Mouse (Mus musculus) gonadal fat pad, adult 2 months (tissue): ENCODE measurements around the gene Hfe2. TPM values are rescaled to one million over a fixed set of nuclear protein-coding genes. Genes with fewer than 3 reads are reported as not detected.
"Not testable (repeated sequence)": the region's sequence is repeated elsewhere in the genome, so short reads cannot be mapped to it uniquely, and the experiment has no call there.

Experiments
- DNase-seq: peaks from one replicate; pipeline ENCODE4 v3.0.0-alpha.2; 2012; ENCODE audit warnings: low read depth
- polyA plus RNA-seq: library from polyadenylated mRNA; depleted of rRNA; stranded (reverse); fragments of >200 nt; gene quantifications from 2 replicates; pipeline ENCODE4 v1.2.3, GENCODE M21; 2012

Gene Hfe2
- polyA plus RNA-seq, 1 experiment = 0.55 TPM

DNA sequence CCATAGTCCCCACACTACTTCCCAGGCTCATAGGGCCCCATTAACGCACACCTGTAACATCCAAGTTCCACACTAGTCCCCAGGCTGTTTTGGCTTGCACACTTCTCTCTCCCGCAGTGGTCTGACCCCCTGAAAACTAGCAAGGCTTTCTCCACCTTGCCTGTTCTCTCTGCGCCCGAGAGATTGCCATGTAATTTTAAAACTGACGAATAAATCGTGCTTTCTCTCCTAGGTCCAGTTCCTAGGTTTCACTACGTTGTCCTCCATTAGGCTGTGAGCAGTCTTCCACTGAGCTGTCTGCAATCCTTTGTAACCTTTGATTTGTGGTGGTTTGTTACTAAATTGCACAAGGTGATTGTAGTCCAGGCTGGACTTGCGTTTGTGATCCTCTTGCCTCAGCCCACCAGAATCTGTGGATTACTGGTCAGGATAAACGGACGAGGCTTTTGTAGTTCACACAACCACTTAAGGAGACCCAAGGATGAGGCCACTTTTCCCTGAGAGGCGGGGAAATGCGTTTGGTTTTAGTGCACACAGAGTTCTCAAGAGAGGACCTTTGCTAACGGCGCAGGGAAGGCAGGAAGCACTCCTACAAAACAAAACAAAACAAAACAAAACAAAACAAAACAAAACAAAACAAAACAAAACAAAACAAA, 28.2 kb upstream of the Hfe2 start:
- not testable (repeated sequence) for DNase-seq

DNA sequence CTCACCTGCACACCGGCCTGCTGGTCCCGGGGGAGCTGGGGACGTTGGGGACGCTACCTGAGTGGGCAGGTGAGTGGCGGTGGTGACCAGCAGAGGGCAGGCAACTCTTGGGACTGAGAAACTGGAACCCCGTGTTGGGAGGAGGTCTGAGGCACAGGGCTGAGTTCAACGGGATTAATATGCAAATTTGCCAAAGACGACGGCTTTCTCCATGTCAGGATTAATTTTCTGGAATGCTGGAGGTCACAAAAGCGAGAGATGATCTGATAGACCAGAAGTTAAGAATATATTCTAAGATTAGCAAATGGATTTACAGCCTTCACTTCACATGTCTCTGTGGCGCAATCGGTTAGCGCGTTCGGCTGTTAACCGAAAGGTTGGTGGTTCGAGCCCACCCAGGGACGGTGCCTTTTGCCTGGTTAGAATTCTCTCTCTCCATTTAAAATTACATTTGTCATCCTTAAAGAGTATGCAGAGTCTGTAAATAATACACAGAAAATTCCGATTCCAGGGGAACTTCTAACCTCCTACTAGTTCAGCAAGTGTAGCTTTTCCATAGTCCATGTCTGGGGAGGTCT, 27.4 kb upstream of the Hfe2 start:
- no peak for DNase-seq

DNA sequence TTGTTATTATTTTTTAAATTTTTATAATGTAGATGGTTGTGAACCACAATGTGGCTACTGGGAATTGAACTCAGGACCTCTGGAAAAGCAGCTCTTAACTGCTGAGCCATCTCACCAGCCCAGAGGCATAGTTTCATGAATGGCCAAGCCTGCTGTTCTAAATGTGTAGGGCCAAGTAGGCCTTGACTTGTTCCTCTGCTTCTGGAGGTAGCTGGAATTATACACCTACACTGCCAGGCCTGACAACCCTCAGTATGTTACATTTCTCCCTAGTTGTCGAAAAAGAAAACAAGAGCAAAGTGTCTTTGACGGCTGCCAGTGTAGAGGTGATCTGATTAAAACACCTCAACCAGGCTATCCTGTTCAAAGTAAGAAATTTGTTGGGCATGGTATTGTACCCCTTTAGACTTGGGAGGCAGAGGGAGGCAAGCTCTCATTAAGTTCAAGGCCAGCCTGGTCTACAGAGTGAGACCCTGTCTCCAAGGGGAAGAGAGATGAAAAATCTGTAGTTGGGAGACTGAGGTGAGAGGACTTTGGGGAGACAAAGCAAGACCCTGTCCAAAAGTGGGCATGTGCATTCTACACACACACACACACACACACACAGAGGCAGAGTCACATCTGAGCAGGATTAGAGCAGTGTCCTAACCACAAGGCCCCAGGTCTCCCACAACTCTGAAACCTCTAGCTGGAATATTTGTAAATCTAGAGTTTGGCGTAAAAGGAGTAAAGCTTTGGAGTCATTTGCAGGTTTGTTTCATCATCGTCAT, 26.3 kb upstream of the Hfe2 start:
- DNase-seq = no peak

DNA sequence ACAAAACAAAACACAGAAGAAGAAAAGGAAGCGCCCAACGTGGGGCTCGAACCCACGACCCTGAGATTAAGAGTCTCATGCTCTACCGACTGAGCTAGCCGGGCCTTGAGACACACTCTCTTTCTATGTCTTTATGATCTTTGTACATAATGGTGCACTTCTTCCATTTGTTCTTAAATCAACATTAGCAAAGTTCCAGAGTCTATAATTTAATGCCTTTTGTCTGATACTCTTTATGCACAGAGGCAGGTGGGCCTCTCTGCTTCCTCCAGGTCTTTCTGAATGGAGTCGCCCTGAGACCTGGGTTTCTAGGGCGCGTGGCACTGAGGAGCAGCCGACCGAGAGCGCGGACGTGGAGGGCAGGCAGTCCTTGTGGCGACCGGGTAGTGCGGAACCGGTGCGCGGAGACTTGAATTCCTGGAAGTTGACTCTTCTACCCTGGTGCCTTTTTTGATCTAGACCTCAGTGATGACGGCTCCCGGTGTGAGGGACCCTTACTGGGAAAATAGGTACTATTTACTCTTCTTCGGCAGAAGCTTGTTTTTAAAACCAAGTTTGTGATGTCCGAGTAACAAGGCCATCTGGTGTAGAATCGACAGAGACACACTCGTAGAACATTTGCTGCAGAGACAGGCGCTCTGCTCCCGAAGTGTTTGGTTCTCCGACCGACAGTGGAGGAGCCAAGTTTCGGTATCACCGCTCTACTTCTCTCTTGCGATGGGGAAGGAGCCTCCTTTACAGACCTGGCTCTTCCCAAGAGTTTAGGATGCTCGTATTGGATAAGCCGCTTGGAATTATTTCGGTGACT, 25.3 kb upstream of the Hfe2 start:
- DNase-seq = no peak

DNA sequence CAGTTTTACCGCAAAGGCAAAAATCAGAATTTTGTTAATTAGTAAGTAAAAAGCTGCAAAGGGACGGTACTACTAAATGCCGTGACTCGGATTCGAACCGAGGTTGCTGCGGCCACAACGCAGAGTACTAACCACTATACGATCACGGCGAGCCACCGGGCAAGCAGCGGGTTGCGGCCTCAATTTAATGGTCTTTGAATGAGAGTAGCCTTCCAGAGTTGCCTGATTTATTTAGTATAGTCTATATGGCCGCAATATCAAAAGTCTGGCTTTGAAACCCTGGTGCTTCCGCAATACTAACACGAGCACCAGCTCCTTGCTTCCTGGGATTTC, 24.7 kb upstream of the Hfe2 start:
- no peak for DNase-seq

DNA sequence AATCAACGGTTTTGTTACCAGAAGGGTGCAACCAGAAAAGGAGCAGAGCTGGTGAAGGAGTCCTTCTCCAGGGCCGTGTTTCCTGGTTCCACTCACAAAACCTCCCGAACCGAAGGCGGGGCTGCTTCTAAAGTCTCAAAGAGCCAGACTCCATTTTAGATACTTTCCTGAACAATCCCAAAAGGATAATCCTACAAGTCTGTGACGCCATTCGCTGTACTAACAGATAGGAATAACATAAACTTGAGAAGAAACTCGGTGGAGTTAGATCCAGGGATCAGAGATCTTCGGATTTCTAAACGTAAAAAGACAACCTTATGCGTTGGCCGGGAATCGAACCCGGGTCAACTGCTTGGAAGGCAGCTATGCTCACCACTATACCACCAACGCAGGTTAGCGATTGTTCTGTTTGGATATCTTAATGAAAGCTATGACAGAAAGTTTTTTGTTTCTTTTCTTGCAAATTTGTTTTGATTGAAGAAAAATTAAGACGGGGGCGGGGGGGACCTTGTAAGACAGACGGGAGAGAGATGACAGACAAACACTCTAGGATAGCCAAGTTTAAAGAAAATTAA, 24.2 kb upstream of the Hfe2 start:
- no peak for DNase-seq

DNA sequence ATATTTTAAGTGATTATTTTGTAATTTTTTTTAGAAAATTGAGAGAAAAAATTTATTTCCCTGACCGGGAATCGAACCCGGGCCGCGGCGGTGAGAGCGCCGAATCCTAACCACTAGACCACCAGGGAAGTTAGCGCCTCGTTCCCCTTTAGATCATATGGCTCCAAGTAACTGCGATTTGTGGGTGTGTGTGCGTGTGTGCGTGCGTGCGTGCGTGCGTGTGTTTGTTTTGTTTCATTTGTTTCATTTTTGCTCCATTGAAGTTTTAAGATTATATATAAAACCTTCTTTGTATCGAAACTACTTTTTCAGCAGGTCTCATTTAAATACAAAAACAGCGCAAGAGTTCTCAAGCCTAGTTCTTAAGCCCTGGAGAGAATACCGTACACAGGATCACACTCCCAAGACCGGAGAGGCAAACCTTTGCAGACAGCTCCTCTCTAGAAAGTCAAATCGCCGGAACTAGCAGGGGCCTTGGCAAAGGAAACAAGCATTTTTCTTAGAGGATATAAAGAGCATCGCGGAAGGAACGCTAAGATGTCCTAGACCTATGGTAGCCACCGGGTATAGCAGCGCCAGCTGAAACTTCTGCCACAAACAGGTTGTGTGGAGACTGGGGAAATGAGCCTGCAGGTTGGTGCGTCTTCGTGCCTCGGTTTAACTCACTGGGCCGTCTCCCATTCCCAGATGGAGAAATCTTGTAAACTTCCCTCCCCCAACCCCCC, 23.4 kb upstream of the Hfe2 start:
- no peak for DNase-seq

DNA sequence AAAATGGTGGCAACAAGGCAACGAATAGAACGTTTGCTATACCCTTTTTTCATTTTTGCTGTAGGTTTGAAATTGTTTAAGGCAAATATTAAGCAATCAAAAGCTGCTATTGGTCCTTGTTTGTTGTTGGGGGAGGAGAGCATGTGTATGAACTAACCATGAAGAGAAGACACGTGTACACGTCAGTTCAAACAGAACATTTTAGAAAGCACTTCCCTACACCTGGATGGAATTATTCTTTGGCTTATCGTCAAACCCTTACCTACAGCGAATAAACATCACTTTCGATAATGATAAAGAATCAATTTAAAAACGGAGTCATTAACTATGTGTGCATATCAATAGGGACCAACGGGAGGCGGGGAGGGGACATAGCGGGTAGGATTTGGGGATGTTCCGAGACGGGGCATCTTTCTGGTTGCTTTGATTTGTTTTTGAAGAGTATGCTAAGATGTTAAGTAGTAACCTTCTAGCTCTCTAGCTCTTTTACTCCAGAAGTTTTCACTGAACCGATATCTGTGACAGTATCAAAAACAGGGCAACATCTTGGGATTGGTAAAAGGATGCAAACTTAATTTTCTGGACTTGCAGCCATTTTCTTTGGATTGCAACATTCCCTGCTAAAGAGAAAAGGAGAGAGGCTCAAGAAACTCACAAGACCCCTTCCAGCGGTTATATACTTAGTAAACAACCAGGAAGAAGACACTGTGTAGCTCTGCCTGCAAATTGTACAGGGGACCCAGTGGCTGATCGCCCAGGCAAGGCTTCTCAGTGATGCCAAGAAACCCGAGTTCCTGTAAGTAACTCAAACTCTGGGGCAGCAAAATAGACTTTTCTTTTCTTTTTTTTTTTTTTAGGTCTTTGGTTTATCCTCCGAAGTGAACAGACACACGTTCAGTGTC, 22.5 kb upstream of the Hfe2 start:
- DNase-seq = no peak

DNA sequence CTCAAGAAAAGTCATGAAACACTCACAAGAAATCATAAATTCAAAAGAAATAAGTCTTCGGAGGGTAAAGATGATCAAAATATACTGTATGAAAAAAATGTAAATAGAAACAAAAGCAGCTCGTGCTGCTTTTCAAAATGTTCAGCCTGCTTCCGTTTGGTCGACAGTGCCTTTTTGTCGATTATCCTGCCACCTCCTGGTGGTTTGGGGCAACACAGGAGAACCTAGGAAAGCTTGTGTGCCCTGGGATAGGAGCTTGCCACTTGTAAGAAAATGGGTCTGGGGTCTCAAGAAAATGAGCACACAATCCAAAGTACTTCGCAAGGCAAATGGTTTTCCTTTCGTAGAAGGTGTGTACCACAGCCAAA, 21.9 kb upstream of the Hfe2 start:
- no peak for DNase-seq

DNA sequence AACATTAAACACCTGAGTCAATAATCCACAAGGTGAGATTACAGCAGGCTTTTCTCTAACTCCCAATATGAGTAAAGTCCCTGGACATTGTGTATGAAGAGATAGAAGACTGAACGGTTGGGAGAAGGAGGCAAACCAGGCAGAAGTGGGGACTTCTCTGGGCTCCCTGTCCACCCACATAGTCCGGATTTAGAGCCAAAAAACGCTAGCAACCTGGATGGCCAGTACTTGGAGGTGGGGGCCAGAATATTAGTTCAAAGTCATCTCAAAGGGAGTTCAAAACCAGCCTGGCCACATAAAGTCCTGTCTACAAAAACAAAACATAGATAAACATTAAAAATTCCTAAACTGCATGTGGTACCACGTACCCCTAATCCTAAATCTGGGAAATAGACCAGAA, 21.0 kb upstream of the Hfe2 start:
- DNase-seq = no peak

DNA sequence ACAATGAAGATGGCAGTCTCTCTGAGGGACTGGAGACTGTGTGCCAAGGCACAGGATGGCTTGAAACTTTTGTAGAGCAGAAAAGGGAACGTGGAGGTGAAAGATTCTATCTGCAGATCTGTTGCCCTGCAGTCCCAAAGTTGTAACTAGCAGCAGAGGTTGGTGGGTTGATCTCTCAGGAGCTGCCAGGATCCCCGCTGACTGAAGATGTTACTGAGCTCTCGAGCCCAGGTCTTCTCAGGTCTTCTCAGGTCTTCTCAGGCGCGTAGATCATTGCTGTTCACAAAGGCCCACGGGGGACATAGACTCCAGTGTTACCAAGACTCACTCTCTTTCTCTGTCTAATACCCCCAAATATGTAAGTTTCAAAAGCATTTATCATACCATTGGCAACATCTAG, 20.0 kb upstream of the Hfe2 start:
- no peak for DNase-seq

DNA sequence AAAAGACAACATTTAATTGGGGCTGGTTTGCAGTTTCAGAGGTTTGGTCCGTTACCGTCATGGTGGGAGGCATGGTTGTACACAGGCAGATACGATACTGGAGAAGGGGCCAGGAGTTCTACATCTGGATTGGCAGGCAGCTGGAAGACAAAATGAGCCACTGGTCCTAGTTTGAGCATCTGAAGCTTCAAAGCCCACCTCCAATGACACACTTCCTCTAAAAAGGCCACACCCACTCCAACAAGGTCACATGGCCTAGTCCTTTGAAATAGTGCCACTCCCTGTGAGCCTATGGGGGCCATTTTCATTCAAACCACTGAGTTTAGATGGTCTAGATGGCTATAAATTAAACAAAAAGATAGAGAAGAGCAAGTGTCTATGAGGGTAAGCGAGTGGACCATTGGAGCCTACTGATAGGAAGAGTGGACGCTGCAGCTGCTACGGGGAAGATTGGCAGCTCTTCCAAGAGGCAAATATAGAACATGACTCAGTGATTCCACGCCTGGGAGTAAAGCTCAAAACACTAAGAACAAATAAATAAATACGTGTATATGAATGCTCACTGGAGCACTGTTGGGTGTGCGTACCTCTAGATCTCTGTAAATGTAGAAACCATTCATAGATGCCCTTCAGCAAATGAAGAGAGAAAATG, 18.4 kb upstream of the Hfe2 start:
- DNase-seq = no peak

DNA sequence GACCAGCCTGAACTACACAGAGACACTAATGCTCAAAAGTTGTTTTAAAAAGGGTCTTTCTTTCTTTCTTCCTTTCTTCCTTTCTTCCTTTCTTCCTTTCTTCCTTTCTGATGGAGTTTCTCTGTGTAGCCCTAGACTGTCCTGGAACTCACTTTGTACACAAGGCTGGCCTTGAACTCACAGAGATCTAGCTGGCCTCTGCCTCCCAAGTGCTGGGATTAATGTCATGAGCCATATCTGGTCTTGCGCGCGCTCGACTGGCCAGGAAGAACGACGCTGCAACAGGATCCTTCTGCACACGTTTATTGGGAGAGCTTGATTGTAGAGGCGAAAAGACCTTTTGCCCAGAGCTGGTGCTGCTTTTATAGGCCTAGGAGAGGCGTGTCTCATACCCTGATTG, 17.0 kb upstream of the Hfe2 start:
- DNase-seq = not testable (repeated sequence)

DNA sequence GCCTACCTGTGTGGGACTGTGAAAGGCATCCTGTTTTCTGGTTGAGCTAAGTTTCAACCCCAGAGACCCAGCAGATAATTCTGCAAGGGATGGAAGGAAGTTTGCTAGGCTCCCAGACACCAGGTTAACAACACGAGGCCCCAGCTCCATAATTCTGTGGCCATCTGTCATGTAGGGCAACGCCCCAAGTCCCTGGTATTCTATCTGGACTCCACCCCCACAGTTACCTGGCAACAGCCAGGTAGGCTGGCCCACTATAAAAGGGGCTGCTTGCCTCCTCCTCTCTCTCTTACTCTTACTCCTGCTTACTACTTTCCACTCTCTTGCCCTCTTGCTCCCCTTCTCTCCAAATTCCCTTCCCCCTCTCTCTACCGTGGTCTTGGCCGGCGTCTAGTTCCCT, 4.8 kb upstream of the Hfe2 start:
- DNase-seq = no peak

DNA sequence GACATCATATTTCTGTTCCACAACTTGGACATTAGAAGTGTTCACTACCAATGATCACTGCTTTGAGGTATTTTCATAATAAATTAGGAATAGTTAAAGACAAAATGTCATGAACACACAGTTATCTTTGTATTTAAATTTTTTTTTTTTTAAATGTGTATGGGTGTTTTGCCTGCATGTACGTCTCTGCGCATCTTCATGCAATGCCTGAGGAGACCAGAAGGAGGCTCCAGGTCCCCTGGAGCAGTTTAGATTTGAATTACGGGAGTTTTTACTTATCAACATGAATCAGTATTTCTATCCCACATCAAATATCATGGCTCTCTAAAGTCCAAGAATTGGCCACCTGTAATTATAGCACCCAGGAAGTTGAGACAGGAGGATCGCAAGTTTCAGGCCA, 2.8 kb upstream of the Hfe2 start:
- DNase-seq = no peak

DNA sequence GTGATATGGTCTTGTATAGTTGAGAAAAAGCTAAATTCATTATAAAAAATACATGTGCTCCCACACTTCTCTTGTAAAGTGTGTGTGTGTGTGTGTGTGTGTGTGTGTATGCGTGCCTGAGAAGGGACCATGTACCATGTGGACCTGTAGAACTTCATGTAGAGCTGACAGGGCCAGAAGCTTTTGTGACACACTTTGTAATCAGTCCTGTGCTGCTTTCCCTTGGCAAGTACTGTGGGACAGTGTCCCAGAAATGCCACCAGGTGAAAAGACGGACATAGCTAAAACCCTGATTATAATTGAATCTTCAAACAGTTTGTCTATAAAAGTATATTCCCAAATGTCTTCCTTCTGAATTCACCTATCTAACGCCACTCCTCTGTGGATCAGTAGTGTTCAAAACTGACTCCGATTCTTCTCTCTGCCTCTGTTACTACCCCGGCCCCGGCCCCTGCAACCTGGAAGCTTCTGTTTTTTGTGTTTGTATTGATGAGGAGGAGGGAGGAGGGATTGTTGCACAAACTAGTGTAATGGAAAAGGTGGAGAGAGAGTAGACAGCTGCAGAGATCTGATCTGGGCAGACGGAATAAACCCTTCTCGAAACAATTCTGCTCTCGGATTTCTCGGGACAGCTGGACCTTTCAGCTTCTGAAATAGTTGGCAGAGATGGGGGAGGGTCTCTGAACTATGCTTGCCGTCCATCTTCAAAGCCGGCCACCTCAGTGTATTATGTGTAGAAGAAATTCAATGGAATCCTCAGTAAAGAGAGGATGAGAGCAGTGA, 753 bp upstream of the Hfe2 start:
- DNase-seq = no peak

DNA sequence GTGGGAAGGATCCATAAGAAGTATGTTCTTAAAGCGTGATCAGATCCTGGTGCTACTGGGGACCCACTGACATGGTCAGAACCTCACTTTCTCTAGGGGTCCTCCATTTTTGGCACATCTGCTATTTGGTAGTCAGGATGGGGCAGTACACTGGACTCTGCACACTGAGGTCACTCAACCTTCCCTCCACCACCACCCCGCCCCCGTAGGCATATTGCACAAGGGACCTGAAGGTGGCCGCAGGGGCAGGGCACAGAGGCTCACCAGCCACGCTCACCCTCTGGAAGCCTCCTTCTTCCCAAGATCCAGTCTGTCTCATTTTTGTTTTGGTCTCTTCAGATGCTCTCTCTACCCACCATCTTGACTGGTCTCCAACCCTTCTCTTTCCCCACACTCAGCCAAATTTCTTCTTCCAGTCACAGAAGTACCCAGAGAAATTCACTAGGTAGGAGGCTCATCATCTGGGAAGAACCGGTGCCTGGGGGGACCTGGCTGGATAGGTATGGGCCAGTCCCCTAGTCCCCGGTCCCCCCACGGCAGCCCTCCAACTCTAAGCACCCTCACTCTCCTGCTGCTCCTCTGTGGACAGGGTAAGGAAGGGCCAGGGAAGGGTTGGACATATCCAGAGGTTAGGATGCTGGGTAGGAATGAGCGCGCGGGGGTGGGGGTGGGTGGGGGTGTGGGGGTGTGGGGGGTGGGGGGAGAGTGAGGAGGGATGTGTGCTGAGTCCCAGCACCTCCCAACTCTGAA, 1.2 kb downstream of the Hfe2 start:
- DNase-seq = no peak

DNA sequence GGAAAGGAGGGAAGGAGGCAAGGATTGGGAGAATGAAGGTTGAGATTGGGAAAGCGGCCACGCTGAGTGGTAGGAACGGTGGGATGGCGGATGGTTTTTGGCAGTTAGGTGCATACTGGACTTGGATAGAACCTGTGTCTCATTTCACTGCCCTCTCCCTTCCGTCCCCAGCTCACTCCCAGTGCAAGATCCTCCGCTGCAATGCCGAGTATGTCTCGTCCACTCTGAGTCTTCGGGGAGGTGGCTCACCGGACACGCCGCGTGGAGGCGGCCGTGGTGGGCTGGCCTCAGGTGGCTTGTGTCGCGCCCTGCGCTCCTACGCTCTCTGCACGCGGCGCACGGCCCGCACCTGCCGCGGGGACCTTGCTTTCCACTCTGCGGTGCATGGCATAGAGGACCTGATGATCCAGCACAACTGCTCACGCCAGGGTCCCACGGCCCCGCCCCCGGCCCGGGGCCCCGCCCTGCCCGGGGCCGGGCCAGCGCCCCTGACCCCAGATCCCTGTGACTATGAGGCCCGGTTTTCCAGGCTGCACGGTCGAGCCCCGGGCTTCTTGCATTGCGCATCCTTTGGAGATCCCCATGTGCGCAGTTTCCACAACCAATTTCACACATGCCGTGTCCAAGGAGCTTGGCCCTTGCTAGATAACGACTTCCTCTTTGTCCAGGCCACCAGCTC, 2.0 kb downstream of the Hfe2 start:
- DNase-seq = no peak
